Mouse (Mus musculus): ENCODE data around the gene Slc3a1. TPM values are rescaled to one million over a fixed set of nuclear protein-coding genes. Genes with fewer than 3 reads are reported as not detected.

The Slc3a1 gene
- polyA plus RNA-seq, 1 experiment from 2014 or later = 0.35 TPM

DNA sequence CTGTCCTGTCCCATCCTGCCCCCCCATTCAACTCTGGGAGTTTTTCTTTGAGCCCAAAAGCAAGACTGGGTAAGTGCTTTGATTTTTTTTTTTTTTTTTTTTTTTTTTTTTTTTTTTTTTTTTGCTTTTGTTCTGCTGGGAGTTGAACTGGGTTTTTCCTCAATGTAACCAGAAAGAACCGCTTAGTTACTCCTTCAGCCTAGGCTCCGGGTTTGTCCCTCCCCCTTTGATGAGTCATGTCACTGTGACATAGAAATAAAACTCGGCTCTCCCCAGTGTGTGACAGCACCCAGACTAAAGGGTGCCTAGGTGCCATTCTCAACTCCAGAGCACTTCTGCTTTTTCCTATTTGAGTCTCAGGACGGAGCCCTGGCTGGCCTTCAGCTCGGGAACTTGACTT is 9.4 kb upstream of the Slc3a1 start:
- H3K27me3 ChIP-seq = no peaks in the 10 kb centered on the region
- WGBS = 71% methylated on average over 5 of the region's 5 CpGs
- ATAC-seq (ENCODE audit: insufficient number of reproducible peaks, low FRiP score, low TSS enrichment, low read depth) = no peak

DNA sequence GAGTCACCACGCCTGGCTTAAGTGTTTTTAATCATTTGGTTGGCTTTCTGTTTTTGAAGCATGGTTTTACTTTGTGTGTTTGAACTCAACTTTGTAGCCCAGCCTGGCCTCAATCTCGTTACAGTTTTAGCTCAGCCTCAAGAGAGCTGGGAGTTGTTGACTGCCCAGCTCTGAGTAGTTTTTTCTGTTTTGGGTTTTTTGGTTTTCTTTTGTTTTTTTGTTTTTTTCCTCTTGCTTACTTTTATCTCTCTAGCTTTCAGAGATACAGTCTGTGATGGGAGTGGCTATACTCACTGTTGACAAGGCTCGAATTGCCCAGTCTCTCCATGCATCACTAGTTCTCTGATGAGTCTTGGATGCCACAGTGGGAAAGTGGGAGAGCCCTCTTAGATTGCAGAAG is 7.8 kb upstream of the Slc3a1 start:
- Histone ChIP-seq H3K4me2 (no peak overlapping the region), H3K9me3 (no peaks in the 10 kb centered on the region), H3K36me3 (0 out of 2 replicates have a peak, but pooled peaks cover 3% of the 10 kb centered on the region), H3K4me3 (no peak overlapping the region), H3K9ac (no peak overlapping the region), H3K27me3 (no peaks in the 10 kb centered on the region), H3K4me1 (no peaks in the 10 kb centered on the region), H3K27ac (no peak overlapping the region)
- no peak for ATAC-seq (ENCODE audit: insufficient number of reproducible peaks, low FRiP score, low TSS enrichment, low read depth)
- 90% methylated on average over 3 of the region's 3 CpGs for WGBS

More for the DNA sequence above, 9.4 kb upstream of the Slc3a1 start:
- Histone ChIP-seq H3K4me2 (no peak overlapping the region), H3K9ac (no peak overlapping the region), H3K4me1 (no peaks in the 10 kb centered on the region), H3K4me3 (no peak overlapping the region), H3K36me3 (no peaks in the 10 kb centered on the region), H3K9me3 (no peaks in the 10 kb centered on the region), H3K27ac (no peak overlapping the region)

DNA sequence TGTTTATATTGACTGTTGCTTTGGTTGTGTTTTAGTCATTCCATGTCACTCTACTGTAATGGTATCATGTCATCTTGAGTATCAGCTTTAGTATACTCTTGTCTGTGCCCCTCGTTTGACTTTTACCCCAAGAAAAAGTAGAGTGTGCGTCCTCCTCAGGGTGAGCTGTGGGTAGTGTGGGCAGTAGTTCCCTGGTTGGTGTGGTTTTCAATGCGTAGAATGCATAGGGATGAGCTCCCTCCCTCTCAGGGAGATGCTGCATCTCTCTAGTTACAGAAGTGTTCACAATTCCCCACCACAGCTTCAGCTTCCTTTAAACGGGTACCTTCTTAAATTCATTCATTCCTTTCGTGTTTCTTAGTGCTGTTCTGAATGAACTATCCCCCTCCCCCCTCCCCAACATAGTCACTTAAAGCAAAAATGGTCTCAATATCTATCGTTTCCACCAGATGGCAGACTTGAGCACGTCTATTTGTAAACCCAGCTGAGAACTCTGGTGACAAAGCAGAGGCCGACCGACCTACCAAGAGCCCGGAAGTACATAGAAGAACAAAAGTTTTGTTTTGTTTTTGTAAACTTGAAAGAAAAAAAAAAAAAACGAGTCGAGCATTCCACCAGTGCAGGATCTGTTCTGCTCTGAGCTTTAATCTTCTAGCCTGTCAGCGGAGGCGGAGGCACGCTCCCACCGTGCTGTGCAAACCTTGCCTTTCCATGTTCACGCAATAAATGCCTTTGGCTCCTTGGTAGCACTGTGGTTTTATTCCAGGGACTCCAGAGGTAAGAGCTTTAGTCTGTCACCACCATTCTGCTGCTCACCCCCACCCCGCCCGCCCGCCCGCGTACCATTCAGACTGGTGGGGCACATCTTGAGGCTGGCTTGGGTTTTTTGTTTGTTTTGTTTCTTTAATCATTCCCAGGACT is 4.7 kb upstream of the Slc3a1 start:
- no peaks in the 10 kb centered on the region for H3K9me3 ChIP-seq
- 0 out of 2 replicates have a peak, but pooled peaks cover 3% of the 10 kb centered on the region for H3K36me3 ChIP-seq
- no peak overlapping the region for H3K4me3 ChIP-seq
- H3K27ac ChIP-seq = no peak overlapping the region
- H3K9ac ChIP-seq = no peak overlapping the region
- no peaks in the 10 kb centered on the region for H3K27me3 ChIP-seq
- H3K4me2 ChIP-seq = no peak overlapping the region
- no peak for ATAC-seq (ENCODE audit: insufficient number of reproducible peaks, low FRiP score, low TSS enrichment, low read depth)
- 64% methylated on average over 22 of the region's 22 CpGs for WGBS
- no peaks in the 10 kb centered on the region for H3K4me1 ChIP-seq

DNA sequence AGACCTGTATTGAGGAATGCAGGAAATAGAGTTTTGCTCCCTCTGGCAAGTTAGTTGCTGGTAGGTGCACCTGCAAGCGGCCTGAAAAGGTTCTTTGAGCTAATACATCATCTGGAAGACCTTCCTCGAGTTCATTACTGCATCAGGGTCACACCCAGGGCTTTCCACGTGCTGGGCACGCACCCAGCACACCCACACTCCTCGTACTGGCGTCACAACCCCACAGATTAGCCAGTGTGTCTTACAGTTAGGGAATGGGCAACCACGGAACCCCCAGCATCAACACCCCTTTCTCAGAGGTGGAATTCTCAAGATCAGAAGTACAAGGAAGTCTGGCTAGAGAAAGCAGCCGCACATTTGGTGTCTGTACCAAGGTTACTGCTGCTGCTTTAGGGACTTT is 3.9 kb upstream of the Slc3a1 start:
- no peak overlapping the region for H3K9ac ChIP-seq
- no peaks in the 10 kb centered on the region for H3K9me3 ChIP-seq
- no peaks in the 10 kb centered on the region for H3K4me1 ChIP-seq
- 82% methylated on average over 8 of the region's 8 CpGs for WGBS
- H3K27ac ChIP-seq = no peak overlapping the region
- H3K27me3 ChIP-seq = no peaks in the 10 kb centered on the region
- no peak overlapping the region for H3K4me3 ChIP-seq
- no peak overlapping the region for H3K4me2 ChIP-seq
- 0 out of 2 replicates have a peak, but pooled peaks cover 3% of the 10 kb centered on the region for H3K36me3 ChIP-seq
- no peak for ATAC-seq (ENCODE audit: insufficient number of reproducible peaks, low FRiP score, low TSS enrichment, low read depth)

DNA sequence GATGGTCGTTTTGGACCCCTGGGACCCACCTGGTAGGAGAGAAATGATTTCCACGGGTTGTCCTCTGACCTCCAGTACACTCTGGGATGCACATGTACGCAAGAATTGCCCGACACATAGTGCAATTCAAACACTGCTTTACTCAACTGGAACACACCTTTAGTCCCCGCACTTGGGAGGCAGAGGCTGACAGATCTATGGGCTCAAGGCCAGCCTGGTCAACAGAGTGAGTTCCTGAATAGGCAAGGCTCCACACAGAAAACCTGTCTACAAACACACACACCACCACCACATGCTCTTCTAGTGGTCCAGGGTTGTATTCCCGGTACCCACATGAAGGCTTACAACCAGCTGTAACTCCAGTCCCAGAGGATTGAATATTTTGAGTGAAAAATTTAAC is 3.0 kb upstream of the Slc3a1 start:
- no peak overlapping the region for H3K27ac ChIP-seq
- no peak for ATAC-seq (ENCODE audit: insufficient number of reproducible peaks, low FRiP score, low TSS enrichment, low read depth)
- H3K4me1 ChIP-seq = no peaks in the 10 kb centered on the region
- H3K27me3 ChIP-seq = no peaks in the 10 kb centered on the region
- 0 out of 2 replicates have a peak, but pooled peaks cover 3% of the 10 kb centered on the region for H3K36me3 ChIP-seq
- H3K4me3 ChIP-seq = no peak overlapping the region
- no peaks in the 10 kb centered on the region for H3K9me3 ChIP-seq
- WGBS = 92% methylated on average over 6 of the region's 6 CpGs
- H3K4me2 ChIP-seq = no peak overlapping the region
- no peak overlapping the region for H3K9ac ChIP-seq

DNA sequence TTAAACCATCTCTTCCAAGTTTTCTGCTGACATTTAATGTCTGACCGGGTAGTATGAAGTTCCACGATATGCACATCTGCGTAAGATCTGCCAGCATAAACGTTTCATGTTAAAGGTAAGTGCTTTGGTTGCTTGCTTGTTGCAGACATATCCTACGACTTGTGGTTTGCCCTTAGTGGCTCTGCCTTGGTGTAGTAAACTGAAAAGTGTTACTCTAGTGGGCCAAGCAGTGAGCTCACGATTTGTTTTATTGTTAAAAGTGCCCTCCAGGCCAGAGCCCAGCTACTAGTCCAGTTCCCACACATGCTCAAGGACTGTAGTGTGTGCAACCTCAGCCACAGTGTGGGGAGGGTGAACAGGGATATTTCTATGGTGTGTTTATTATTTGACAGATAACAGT is 1.7 kb upstream of the Slc3a1 start:
- Histone ChIP-seq H3K36me3 (0 out of 2 replicates have a peak, but pooled peaks cover 3% of the 10 kb centered on the region), H3K9me3 (no peaks in the 10 kb centered on the region), H3K27ac (no peak overlapping the region), H3K27me3 (no peaks in the 10 kb centered on the region), H3K4me1 (no peaks in the 10 kb centered on the region), H3K9ac (no peak overlapping the region), H3K4me3 (no peak overlapping the region), H3K4me2 (no peak overlapping the region)
- ATAC-seq (ENCODE audit: insufficient number of reproducible peaks, low FRiP score, low TSS enrichment, low read depth) = no peak
- 87% methylated on average over 6 of the region's 6 CpGs for WGBS

DNA sequence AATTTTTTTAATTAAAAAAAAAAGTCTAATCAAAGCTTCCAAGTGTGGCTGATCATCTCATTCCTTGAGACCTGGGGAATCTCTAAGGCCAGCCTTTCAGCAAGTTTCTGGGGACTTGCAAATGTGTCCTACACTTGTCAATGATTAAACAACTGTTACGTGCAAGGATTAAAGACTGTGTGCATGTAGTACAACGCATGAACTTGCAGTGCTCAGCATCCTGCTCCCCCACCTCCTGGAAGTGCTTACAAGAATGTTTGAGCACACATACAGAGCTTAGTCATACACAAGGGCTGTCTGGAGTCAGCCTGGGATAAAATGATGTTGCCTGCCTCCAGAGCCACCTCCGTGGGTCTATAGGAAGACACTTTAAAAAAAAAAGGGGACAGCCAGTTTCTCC is 929 bp upstream of the Slc3a1 start:
- no peak overlapping the region for H3K4me2 ChIP-seq
- no peaks in the 10 kb centered on the region for H3K9me3 ChIP-seq
- ATAC-seq (ENCODE audit: insufficient number of reproducible peaks, low FRiP score, low TSS enrichment, low read depth) = no peak
- H3K27me3 ChIP-seq = no peaks in the 10 kb centered on the region
- H3K4me1 ChIP-seq = no peaks in the 10 kb centered on the region
- no peak overlapping the region for H3K27ac ChIP-seq
- H3K9ac ChIP-seq = no peak overlapping the region
- 86% methylated on average over 3 of the region's 3 CpGs for WGBS
- H3K36me3 ChIP-seq = 0 out of 2 replicates have a peak, but pooled peaks cover 3% of the 10 kb centered on the region
- H3K4me3 ChIP-seq = no peak overlapping the region

DNA sequence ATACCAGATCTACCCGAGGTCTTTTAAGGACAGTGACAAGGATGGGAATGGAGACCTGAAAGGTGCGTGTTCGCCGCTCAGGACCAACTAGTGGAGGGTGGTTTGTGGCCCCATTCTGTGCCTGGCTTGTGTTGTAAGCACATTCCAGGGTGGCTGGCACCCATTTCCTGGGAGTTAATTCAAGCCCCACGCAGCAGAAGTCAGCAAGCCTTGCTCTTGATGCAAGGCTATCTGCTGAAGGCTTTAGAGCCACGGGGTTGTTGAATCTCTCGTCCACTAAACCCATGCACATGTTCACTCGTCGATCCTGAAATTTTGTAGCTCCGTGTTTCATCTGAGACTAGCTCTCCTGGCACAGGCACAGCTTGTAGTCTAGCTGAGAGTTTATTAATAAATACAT is 621 bp downstream of the Slc3a1 start:
- no peaks in the 10 kb centered on the region for H3K4me1 ChIP-seq
- ATAC-seq (ENCODE audit: insufficient number of reproducible peaks, low FRiP score, low TSS enrichment, low read depth) = no peak
- 0 out of 2 replicates have a peak, but pooled peaks cover 3% of the 10 kb centered on the region for H3K36me3 ChIP-seq
- H3K4me3 ChIP-seq = no peak overlapping the region
- no peaks in the 10 kb centered on the region for H3K9me3 ChIP-seq
- H3K9ac ChIP-seq = no peak overlapping the region
- H3K27ac ChIP-seq = no peak overlapping the region
- WGBS = 93% methylated on average over 10 of the region's 10 CpGs
- no peak overlapping the region for H3K4me2 ChIP-seq
- no peaks in the 10 kb centered on the region for H3K27me3 ChIP-seq

DNA sequence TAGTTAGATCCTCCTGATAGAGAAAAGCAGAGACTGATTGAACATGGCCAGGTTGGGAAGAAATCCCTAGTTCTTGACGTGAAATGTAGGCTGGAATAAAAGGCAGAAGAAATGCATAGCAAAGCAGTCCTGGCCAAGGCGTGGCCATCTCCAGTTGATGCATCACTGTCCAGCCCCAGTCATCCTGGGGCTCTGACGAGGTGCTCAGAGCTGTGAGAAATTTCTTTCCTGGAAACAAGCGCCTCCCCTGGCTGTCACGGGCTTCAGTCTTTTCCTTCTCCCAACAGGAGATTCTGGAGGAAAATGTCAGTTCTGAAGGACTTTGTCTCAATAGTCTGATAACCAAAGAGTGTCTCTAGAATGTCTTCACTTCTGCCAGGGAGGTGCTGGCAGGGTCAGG is 2.5 kb downstream of the Slc3a1 start:
- H3K9me3 ChIP-seq = no peaks in the 10 kb centered on the region
- H3K36me3 ChIP-seq = no peaks in the 10 kb centered on the region
- no peak overlapping the region for H3K27ac ChIP-seq
- WGBS = 69% methylated on average over 5 of the region's 5 CpGs
- H3K9ac ChIP-seq = no peak overlapping the region
- H3K27me3 ChIP-seq = no peaks in the 10 kb centered on the region
- no peaks in the 10 kb centered on the region for H3K4me1 ChIP-seq
- H3K4me2 ChIP-seq = no peak overlapping the region
- no peak for ATAC-seq (ENCODE audit: insufficient number of reproducible peaks, low FRiP score, low TSS enrichment, low read depth)
- no peak overlapping the region for H3K4me3 ChIP-seq

DNA sequence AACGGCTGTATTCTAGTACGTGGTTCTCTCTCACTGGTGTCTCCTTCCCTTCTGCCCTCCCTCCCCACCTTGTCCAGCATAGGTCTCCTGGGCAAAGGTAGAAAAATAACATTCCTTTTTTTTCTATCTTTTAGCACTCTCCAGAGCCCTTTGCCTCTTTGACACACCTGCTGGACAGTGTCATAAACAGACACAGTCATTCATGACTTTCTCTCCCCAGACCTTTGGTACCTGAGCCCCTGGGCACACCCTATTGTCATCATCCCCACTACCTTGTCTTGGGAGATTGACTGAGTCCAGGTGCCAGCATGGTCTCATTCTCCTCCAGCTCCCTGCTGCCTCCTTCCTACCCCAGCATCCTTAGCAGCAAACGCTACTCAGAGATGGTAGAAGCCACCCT is 4.9 kb downstream of the Slc3a1 start:
- Histone ChIP-seq H3K4me3 (no peak overlapping the region), H3K4me2 (no peak overlapping the region), H3K27ac (no peak overlapping the region), H3K9me3 (no peaks in the 10 kb centered on the region), H3K9ac (no peak overlapping the region), H3K36me3 (no peaks in the 10 kb centered on the region), H3K27me3 (no peaks in the 10 kb centered on the region), H3K4me1 (no peaks in the 10 kb centered on the region)
- 84% methylated on average over 3 of the region's 3 CpGs for WGBS
- ATAC-seq (ENCODE audit: insufficient number of reproducible peaks, low FRiP score, low TSS enrichment, low read depth) = no peak

DNA sequence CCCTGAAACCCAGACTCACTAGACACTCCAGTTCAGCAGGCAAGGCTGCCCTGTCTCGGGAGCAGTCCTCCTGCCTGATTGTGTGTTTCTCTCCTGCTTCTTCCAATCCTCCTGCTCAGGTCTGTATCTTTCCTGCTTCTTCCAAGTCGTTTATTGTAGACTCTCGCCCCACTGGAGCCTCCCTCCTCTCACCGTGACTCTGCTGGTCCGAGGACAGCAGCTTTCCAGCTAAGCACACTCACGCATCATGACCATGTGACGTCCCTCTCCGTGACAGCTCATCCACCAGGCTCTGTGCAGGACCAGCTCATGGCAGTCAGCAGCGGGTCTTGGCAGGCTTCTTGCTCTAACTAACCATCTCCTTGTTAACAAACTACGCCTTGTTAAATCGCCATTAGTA is 5.9 kb downstream of the Slc3a1 start:
- Histone ChIP-seq H3K4me1 (no peaks in the 10 kb centered on the region), H3K36me3 (no peaks in the 10 kb centered on the region), H3K9me3 (no peaks in the 10 kb centered on the region), H3K27me3 (no peaks in the 10 kb centered on the region), H3K4me3 (no peak overlapping the region), H3K4me2 (no peak overlapping the region), H3K9ac (no peak overlapping the region), H3K27ac (no peak overlapping the region)
- no peak for ATAC-seq (ENCODE audit: insufficient number of reproducible peaks, low FRiP score, low TSS enrichment, low read depth)
- WGBS = 61% methylated on average over 11 of the region's 11 CpGs

DNA sequence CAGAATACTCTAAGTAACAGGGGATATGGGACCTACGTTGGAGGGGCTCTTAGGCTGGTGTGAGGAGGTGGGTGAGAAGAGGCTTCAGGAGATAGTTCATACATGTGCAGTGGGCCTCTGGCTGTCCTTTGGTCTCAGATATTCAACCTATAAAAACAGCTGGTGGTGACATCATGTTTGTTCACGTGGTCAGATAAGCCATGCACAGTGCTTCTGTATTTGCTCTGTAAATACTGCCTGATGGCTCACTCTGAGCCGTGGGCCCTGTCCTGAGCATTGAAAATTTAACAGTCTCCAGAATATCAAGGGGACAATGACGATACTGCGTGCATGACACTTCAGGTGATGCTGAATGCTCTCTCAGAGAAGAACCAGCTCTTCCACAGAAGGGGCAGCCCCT is 9.7 kb downstream of the Slc3a1 start:
- ATAC-seq (ENCODE audit: insufficient number of reproducible peaks, low FRiP score, low TSS enrichment, low read depth) = no peak

More for the DNA sequence above, 9.7 kb downstream of the Slc3a1 start:
- H3K36me3 ChIP-seq = no peaks in the 10 kb centered on the region
- H3K4me2 ChIP-seq = no peak overlapping the region
- H3K4me3 ChIP-seq = no peak overlapping the region
- no peaks in the 10 kb centered on the region for H3K27me3 ChIP-seq
- H3K27ac ChIP-seq = no peak overlapping the region
- 80% methylated on average over 5 of the region's 5 CpGs for WGBS
- no peaks in the 10 kb centered on the region for H3K4me1 ChIP-seq
- no peaks in the 10 kb centered on the region for H3K9me3 ChIP-seq
- no peak overlapping the region for H3K9ac ChIP-seq
